Mouse (Mus musculus): ENCODE measurements around the gene Vsig2. TPM values are rescaled to one million over a fixed set of nuclear protein-coding genes. Genes with fewer than 3 reads are reported as not detected.
A peak's percentile ranks its signal among the peaks of the same experiment; 100 is the strongest.

Vsig2 gene
- polyA plus RNA-seq, 1 experiment from 2014 or later: 1.1 TPM

DNA sequence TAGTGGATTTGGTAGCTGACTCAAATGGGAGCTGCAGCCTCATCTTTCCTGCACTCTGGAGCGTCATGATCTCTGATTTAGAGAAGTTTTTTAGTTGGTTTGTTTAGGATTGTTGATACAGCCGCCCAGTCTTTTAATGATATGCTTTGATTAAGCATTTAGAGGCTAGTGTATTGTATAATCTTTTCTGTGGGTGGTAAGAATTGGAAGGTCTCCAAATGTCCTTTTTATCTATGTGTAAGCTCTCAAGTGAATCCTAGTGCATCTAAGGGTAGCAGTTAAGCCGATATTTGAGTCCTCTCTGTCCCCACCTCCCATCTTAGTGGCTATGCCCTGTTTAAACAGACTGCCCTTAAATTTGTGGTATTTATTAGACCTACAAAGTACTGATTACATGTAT lies 24.6 kb upstream of the Vsig2 start:
- H3K4me2 ChIP-seq (replicated peaks; ENCODE audit: low read depth, low read length): no peak overlapping the region
- H3K4me1 ChIP-seq (ENCODE audit: control insufficient read depth, insufficient read depth, low read length): peaks cover 6% of the 10 kb centered on the region; the same call in 1 of the 2 replicates
- whole genome bisulfite sequencing: 73% methylated on average over 3 of the region's 3 CpGs
- H3K4me3 ChIP-seq (ENCODE audit: low read length): no peak overlapping the region
- no peak for ATAC-seq (ENCODE audit: low FRiP score, low TSS enrichment)
- H3K9me3 ChIP-seq (ENCODE audit: control insufficient read depth, low read length): no peaks in the 10 kb centered on the region
- H3K27ac ChIP-seq (ENCODE audit: low read depth, low read length): no peak overlapping the region
- peaks cover 6% of the 10 kb centered on the region; the same call in 1 of the 2 replicates for H3K36me3 ChIP-seq (ENCODE audit: control insufficient read depth, insufficient read depth, low read length)
- H3K27me3 ChIP-seq (ENCODE audit: control insufficient read depth, insufficient read depth, low read length): no peaks in the 10 kb centered on the region
- no peak overlapping the region for H3K9ac ChIP-seq (ENCODE audit: low read depth, low read length)

DNA sequence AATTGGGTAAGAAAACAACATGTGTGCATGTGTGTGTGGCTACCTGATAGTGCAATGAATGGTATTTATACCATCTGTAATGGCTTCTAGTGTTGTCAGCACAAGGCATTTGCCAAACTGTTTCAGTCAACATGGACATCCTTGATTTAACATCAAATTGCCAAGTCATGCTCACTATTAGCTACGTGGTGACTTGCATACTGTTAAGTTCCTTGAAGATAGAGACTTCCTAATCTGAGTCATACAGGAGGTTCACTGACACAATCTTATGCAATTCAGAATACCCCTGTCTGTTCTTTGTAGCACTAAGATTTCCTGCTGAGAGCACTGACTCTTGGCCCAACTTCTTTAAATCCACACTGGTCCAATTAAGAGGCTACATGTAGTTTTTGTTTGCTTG lies 21.6 kb upstream of the Vsig2 start:
- Histone ChIP-seq H3K36me3 (ENCODE audit: control insufficient read depth, insufficient read depth, low read length) (peaks cover 22% of the 10 kb centered on the region), H3K9me3 (ENCODE audit: control insufficient read depth, low read length) (no peaks in the 10 kb centered on the region), H3K4me2 (replicated peaks; ENCODE audit: low read depth, low read length) (no peak overlapping the region), H3K27me3 (ENCODE audit: control insufficient read depth, insufficient read depth, low read length) (no peaks in the 10 kb centered on the region), H3K4me1 (ENCODE audit: control insufficient read depth, insufficient read depth, low read length) (peaks cover 6% of the 10 kb centered on the region; the same call in 1 of the 2 replicates), H3K4me3 (ENCODE audit: low read length) (no peak overlapping the region), H3K27ac (ENCODE audit: low read depth, low read length) (no peak overlapping the region), H3K9ac (ENCODE audit: low read depth, low read length) (no peak overlapping the region)
- no peak for ATAC-seq (ENCODE audit: low FRiP score, low TSS enrichment)
- WGBS: 74% methylated on average over 1 of the region's 1 CpGs

DNA sequence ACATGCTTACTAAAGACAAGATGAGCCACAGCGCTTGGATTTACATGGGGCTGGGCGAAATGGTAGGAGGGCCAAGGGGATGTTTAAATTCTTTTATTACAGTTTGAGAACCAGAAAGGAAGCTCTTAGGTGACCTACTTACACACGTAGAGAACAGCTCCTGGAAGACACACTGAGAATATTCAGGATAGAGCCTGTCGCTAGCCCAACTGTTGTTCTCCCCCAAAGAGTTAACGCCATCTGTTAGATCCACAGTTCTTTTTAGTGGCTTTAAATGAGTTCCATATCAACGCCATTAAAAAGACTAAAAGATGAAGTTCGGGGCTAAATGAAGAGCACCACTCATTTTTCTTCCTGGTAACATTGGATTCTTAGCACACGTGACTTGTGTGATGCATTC lies 20.1 kb upstream of the Vsig2 start:
- peaks cover 30% of the 10 kb centered on the region for H3K36me3 ChIP-seq (ENCODE audit: control insufficient read depth, insufficient read depth, low read length)
- no peaks in the 10 kb centered on the region for H3K9me3 ChIP-seq (ENCODE audit: control insufficient read depth, low read length)
- H3K27me3 ChIP-seq (ENCODE audit: control insufficient read depth, insufficient read depth, low read length): no peaks in the 10 kb centered on the region
- H3K4me1 ChIP-seq (ENCODE audit: control insufficient read depth, insufficient read depth, low read length): peaks cover 4% of the 10 kb centered on the region; the same call in 1 of the 2 replicates
- WGBS: 91% methylated on average over 8 of the region's 8 CpGs
- no peak overlapping the region for H3K4me3 ChIP-seq (ENCODE audit: low read length)
- ATAC-seq (ENCODE audit: low FRiP score, low TSS enrichment): no peak
- H3K4me2 ChIP-seq (replicated peaks; ENCODE audit: low read depth, low read length): no peak overlapping the region
- no peak overlapping the region for H3K9ac ChIP-seq (ENCODE audit: low read depth, low read length)
- no peak overlapping the region for H3K27ac ChIP-seq (ENCODE audit: low read depth, low read length)

DNA sequence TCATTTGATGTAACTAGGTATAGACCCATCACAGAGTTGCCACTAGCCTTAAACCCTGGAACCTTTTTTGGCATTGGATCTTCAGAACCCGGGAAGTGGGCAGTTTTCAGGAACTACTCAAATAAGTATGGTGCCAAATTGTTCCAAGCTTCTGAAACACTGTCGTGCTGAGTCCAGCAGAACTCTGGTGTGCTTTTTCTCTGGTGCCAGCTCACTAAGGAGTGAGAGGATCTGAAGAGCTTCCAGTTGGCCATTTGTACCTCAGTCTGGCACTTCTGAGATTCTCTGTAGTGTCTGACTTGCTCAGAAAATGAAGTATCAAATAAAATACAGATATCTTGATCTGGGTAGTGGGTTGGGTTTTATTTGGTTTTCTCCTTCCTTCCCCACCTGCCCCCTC lies 19.1 kb upstream of the Vsig2 start:
- Histone ChIP-seq H3K27ac (ENCODE audit: low read depth, low read length) (no peak overlapping the region), H3K4me3 (ENCODE audit: low read length) (no peak overlapping the region), H3K4me2 (replicated peaks; ENCODE audit: low read depth, low read length) (no peak overlapping the region), H3K27me3 (ENCODE audit: control insufficient read depth, insufficient read depth, low read length) (no peaks in the 10 kb centered on the region), H3K36me3 (ENCODE audit: control insufficient read depth, insufficient read depth, low read length) (peaks cover 33% of the 10 kb centered on the region), H3K4me1 (ENCODE audit: control insufficient read depth, insufficient read depth, low read length) (peaks cover 4% of the 10 kb centered on the region; the same call in 1 of the 2 replicates), H3K9me3 (ENCODE audit: control insufficient read depth, low read length) (no peaks in the 10 kb centered on the region), H3K9ac (ENCODE audit: low read depth, low read length) (no peak overlapping the region)
- ATAC-seq (ENCODE audit: low FRiP score, low TSS enrichment): no peak
- WGBS: 88% methylated on average over 2 of the region's 2 CpGs

DNA sequence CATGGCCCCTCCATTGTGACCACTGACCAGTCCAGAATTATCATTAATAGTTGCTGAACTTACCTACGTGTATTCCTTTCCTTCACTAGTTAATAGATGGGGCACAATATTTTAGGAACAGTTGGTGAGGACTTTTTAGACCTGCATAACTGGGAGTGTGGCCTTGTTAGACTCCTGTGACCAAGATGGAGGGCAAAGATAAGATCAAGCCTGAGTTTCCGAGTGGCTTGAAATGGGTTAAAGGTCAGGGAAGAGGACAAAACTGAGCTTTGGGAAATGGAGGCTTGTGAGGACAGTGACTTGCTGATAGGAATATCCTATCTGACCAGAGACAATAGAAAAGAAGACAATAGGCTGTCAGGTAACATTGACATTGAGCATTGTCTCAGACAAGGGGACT lies 13.6 kb upstream of the Vsig2 start:
- Histone ChIP-seq H3K9me3 (ENCODE audit: control insufficient read depth, low read length) (no peaks in the 10 kb centered on the region), H3K9ac (ENCODE audit: low read depth, low read length) (no peak overlapping the region), H3K4me1 (ENCODE audit: control insufficient read depth, insufficient read depth, low read length) (peaks cover 14% of the 10 kb centered on the region; the same call in 1 of the 2 replicates), H3K4me2 (replicated peaks; ENCODE audit: low read depth, low read length) (no peak overlapping the region), H3K4me3 (ENCODE audit: low read length) (no peak overlapping the region), H3K27me3 (ENCODE audit: control insufficient read depth, insufficient read depth, low read length) (peaks cover 41% of the 10 kb centered on the region), H3K36me3 (ENCODE audit: control insufficient read depth, insufficient read depth, low read length) (peaks cover 23% of the 10 kb centered on the region), H3K27ac (ENCODE audit: low read depth, low read length) (no peak overlapping the region)
- ATAC-seq (ENCODE audit: low FRiP score, low TSS enrichment): no peak
- 90% methylated on average over 2 of the region's 2 CpGs for WGBS

DNA sequence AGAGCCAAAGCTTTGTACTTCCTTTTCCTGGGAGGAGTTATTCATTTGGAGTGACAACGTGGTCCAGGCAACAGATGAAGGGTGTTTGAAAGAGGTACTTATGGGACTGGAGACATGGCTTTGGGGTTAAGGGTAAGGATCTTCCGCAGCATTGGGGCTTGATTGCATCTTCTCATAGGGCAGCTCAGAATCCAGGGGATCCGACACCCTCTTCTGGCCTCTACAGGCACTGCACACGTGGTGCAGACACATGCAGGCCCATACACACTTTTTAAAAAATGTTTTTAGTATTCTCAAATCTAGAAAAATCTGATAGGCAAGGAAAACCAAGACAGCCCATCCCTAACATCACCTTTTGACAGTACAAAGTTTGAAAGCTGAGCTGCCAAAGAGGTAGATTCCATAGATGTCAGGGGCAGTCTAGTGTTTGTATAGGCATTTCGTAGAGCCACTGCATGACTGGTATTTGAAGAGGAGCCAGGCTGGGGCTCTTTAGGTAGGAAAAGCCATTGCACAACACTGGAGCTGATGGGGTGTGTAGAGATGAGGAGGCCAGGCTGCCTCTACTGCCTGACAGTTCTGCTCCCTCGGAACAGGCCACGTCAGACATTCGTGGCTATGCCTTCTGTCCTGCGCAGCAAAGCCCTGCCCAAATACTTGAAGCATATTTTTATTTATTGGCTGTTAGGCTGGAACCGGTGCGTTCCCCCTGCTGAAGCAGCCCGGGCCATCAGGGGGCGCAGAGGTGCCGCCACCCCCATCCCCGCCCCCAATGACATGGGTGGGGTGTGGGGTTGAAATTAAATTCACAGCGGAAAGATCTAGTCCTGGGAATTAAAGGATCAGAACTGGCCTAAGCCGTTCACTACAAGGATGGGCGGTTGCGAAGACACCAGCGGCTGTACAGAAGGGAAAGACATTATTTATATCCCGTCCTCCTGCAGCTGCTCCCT lies 12.3 kb upstream of the Vsig2 start:
- H3K9ac ChIP-seq (ENCODE audit: low read depth, low read length): no peak overlapping the region

DNA sequence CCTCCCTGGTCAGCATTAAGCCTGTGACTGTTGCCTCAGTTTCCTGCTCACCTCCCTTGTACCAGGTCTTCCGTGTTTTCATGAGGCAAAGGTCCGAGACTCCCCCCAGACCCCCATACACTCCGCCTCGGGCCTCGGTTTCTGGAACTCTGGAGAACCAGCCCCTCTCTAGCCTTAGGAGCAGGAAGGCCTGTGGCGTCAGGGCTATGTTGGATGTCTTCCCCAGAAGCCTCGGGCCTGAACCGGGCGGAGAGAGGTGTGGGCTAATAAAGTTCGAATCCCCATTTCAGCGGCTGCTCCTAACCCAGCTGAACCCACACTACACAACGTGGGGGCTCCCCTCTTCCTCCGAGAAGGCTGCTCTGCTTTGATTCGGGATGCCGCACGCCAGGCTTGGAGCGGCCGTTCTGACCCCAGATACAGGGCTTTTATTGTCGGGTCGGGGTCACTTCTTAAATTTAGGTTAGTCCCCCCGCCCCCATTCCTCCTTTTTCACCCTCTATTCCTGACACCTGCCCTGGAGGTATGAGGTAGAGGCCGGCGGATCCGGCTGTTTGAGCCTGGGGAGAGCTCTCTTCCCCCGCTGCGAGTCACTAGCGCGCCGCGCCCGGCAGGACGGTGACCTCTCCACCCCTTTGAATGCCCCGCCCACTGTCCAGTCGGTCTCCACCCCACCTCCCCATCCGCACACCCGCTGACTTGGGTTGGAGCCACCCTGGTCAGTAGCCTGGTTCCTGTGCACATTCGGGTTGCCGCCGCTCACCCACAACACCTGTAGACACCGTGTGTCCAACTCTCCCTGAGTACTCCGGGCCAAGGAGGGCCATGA lies 11.4 kb upstream of the Vsig2 start, which contains the start of gene Esam:
Esam (plus strand) TSS at position 683 of the 829 bp plus-strand sequence.
- peak within 1 kb of the TSS; percentile 42; the same call in 1 of the 2 replicates for H3K9ac ChIP-seq (ENCODE audit: low read depth, low read length)
- H3K36me3 ChIP-seq (ENCODE audit: control insufficient read depth, insufficient read depth, low read length): peaks cover 11% of the 10 kb centered on the region; the same call in 1 of the 2 replicates
- H3K9me3 ChIP-seq (ENCODE audit: control insufficient read depth, low read length): no peaks in the 10 kb centered on the region
- WGBS: 2% methylated on average over 41 of the region's 41 CpGs
- peak within 1 kb of the TSS; percentile 38 for H3K4me3 ChIP-seq (ENCODE audit: low read length)
- ATAC-seq (ENCODE audit: low FRiP score, low TSS enrichment): peak; percentile 24
- peaks cover 55% of the 10 kb centered on the region for H3K27me3 ChIP-seq (ENCODE audit: control insufficient read depth, insufficient read depth, low read length)
- H3K4me1 ChIP-seq (ENCODE audit: control insufficient read depth, insufficient read depth, low read length): peaks cover 24% of the 10 kb centered on the region; the same call in 1 of the 2 replicates
- peak within 1 kb of the TSS; percentile 65 for H3K4me2 ChIP-seq (replicated peaks; ENCODE audit: low read depth, low read length)
- H3K27ac ChIP-seq (ENCODE audit: low read depth, low read length): peak within 1 kb of the TSS; percentile 65; the same call in 1 of the 2 replicates

More for the DNA sequence above, 12.3 kb upstream of the Vsig2 start:
- Histone ChIP-seq H3K4me3 (ENCODE audit: low read length) (peak overlapping the region; percentile 38), H3K9me3 (ENCODE audit: control insufficient read depth, low read length) (no peaks in the 10 kb centered on the region), H3K4me2 (replicated peaks; ENCODE audit: low read depth, low read length) (peak overlapping the region; percentile 39), H3K36me3 (ENCODE audit: control insufficient read depth, insufficient read depth, low read length) (peaks cover 17% of the 10 kb centered on the region; the same call in 1 of the 2 replicates), H3K27ac (ENCODE audit: low read depth, low read length) (no peak overlapping the region), H3K4me1 (ENCODE audit: control insufficient read depth, insufficient read depth, low read length) (peaks cover 24% of the 10 kb centered on the region; the same call in 1 of the 2 replicates), H3K27me3 (ENCODE audit: control insufficient read depth, insufficient read depth, low read length) (peaks cover 50% of the 10 kb centered on the region)
- 23% methylated on average over 21 of the region's 21 CpGs for WGBS
- ATAC-seq (ENCODE audit: low FRiP score, low TSS enrichment): no peak

DNA sequence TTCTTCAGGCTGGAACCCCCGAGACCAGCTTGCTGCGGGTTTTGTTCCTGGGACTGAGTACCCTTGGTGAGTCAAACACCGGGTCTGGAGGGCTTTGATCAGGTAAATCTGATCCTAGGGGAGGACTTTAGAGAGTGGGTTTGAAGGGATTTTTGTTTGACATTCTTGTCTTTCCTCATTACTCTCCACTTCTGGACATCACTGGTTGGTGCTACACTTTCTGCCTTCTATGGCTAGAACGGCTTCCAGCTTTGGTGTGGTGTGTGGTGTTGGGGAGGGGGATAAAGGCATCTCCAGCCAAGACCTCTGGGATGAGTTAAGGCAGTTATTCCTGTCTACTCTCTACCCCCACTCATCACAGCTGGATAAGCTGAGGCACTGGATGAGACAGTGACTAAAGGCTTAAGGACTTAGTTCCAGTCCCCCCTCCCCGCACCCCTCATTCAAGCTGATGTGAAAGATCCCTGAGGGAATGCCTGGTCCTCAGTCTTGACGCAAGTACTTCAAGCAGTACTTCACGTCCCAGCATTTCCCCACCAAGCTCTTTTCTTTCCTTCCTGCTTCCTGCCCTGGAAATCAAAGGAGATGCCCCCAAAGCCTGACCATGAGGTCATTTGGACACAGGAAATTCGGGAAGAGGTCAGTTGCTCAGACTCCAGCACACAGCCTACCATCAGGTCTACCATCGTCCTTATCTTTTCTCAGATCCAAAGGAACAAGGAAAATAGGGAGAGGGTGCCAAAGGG lies 10.7 kb upstream of the Vsig2 start:
- Histone ChIP-seq H3K4me1 (ENCODE audit: control insufficient read depth, insufficient read depth, low read length) (peaks cover 24% of the 10 kb centered on the region; the same call in 1 of the 2 replicates), H3K27me3 (ENCODE audit: control insufficient read depth, insufficient read depth, low read length) (peaks cover 55% of the 10 kb centered on the region), H3K4me2 (replicated peaks; ENCODE audit: low read depth, low read length) (peak overlapping the region; percentile 39), H3K36me3 (ENCODE audit: control insufficient read depth, insufficient read depth, low read length) (peaks cover 4% of the 10 kb centered on the region; the same call in 1 of the 2 replicates), H3K9ac (ENCODE audit: low read depth, low read length) (peak overlapping the region; percentile 42; the same call in 1 of the 2 replicates), H3K4me3 (ENCODE audit: low read length) (peak overlapping the region; percentile 38), H3K27ac (ENCODE audit: low read depth, low read length) (peak overlapping the region; percentile 65; the same call in 1 of the 2 replicates), H3K9me3 (ENCODE audit: control insufficient read depth, low read length) (no peaks in the 10 kb centered on the region)
- 23% methylated on average over 9 of the region's 9 CpGs for WGBS
- no peak for ATAC-seq (ENCODE audit: low FRiP score, low TSS enrichment)
